Mouse (Mus musculus) testis, adult 2 months (tissue): ENCODE measurements around the gene Slc22a4.

Experiments
- CTCF ChIP-seq: fragments of 200-500 bp; IDR thresholded peaks from 2 replicates; pipeline ENCODE4 v1.5.1; 2012; ENCODE audit warnings: low read depth, mild to moderate bottlenecking, inconsistent platforms, low read length, moderate library complexity; ENCODE audit not compliant: control insufficient read depth, insufficient read depth, insufficient replicate concordance
- POLR2A ChIP-seq: fragments of 200-500 bp; IDR thresholded peaks from 2 replicates; pipeline ENCODE4 v1.6.1; 2012; ENCODE audit warnings: low read depth, mild to moderate bottlenecking, inconsistent platforms, low read length, moderate library complexity; ENCODE audit not compliant: control insufficient read depth

GRCm38 (mm10) chr11:53989232-53989631 is 38.7 kb downstream of the Slc22a4 start:
- TF ChIP-seq CTCF = no peak
- TF ChIP-seq POLR2A = no peak
